Mouse (Mus musculus) CH12.LX (cell line): ENCODE measurements around the gene Ccl8. TPM values are rescaled to one million over a fixed set of nuclear protein-coding genes. Genes with fewer than 3 reads are reported as not detected.

Experiments used
- NELFE ChIP-seq: IDR thresholded peaks from 2 replicates; pipeline ENCODE4 v1.6.1; 2011; ENCODE audit warnings: low read depth, low read length, improper control_type of control experiment
- TCF12 ChIP-seq: IDR thresholded peaks from 2 replicates; pipeline ENCODE4 v1.6.1; 2014; ENCODE audit warnings: low read depth, mild to moderate bottlenecking, inconsistent platforms, low read length, improper control_type of control experiment
- polyA plus RNA-seq: library from polyadenylated mRNA; unstranded; fragments of >175 nt; gene quantifications from 2 replicates; pipeline ENCODE4 v1.2.1, GENCODE M21; 2012; ENCODE audit warnings: low read depth; ENCODE audit not compliant: insufficient read length
- total RNA-seq, 2 experiments: library from RNA; depleted of rRNA; stranded (reverse); fragments of 300-350 nt in 1 of 2; fragments of >200 nt in 1 of 2; gene quantifications; 2 replicates each; pipeline ENCODE4 v1.2.3; 2012 to 2014

The Ccl8 gene
- total and polyA plus RNA-seq, 3 experiments: not detected

DNA sequence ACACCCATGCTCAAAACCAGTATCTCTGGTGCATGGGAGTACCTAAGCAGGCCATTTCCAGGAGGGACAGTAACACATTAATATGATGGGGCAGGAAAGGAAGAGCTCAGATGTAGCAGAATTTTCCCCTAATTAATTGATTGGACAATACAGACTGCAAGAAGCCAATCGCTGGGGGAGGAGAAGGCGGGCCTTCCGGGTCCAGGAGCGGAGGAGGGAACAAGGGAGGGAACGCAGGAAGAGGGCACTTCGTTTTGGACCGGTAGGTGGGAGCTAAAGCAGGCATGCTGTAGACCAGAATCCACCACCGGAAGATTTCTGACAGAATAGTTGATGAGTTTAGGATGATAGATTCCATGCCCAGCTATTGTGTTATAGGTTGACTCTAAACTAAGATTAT is 48.3 kb downstream of the Ccl8 start (continued):
- TF ChIP-seq TCF12: peak; percentile 55; the same call in 1 of the 2 replicates
- TF ChIP-seq NELFE: peak; percentile 73

Other genes with a start within 250 kb of the Ccl8 start
- gene Asic2, start 146.7 kb upstream of the Ccl8 start, total RNA-seq (2012; rRNA removed): not detected in 2 replicates
- not detected in 2 replicates for gene Asic2, start 146.7 kb upstream of the Ccl8 start, total RNA-seq (2014; rRNA removed)
- not detected in 2 replicates for gene Asic2, start 146.7 kb upstream of the Ccl8 start, polyA plus RNA-seq
- gene Ccl2, start 79.6 kb upstream of the Ccl8 start, total RNA-seq (2012; rRNA removed): 0.21 and 0.63 TPM in 2 replicates
- gene Ccl2, start 79.6 kb upstream of the Ccl8 start, total RNA-seq (2014; rRNA removed): not detected in 2 replicates
- 0.49 TPM in 1 of 2 replicates, not detected in the other for gene Ccl2, start 79.6 kb upstream of the Ccl8 start, polyA plus RNA-seq
- gene Gm17268, start 76.6 kb upstream of the Ccl8 start, total RNA-seq (2012; rRNA removed): not detected in 2 replicates
- gene Gm17268, start 76.6 kb upstream of the Ccl8 start, total RNA-seq (2014; rRNA removed): not detected in 2 replicates
- not detected in 2 replicates for gene Gm17268, start 76.6 kb upstream of the Ccl8 start, polyA plus RNA-seq
- gene Ccl7, start 69.5 kb upstream of the Ccl8 start, total RNA-seq (2012; rRNA removed): 0.25 TPM in 1 of 2 replicates, not detected in the other
- not detected in 2 replicates for gene Ccl7, start 69.5 kb upstream of the Ccl8 start, total RNA-seq (2014; rRNA removed)
- gene Ccl7, start 69.5 kb upstream of the Ccl8 start, polyA plus RNA-seq: not detected in 2 replicates
- not detected in 2 replicates for gene Ccl11, start 57.4 kb upstream of the Ccl8 start, total RNA-seq (2012; rRNA removed)
- not detected in 2 replicates for gene Ccl11, start 57.4 kb upstream of the Ccl8 start, total RNA-seq (2014; rRNA removed)
- gene Ccl11, start 57.4 kb upstream of the Ccl8 start, polyA plus RNA-seq: not detected in 2 replicates
- not detected in 2 replicates for gene Ccl12, start 13.3 kb upstream of the Ccl8 start, total RNA-seq (2012; rRNA removed)
- not detected in 2 replicates for gene Ccl12, start 13.3 kb upstream of the Ccl8 start, total RNA-seq (2014; rRNA removed)
- gene Ccl12, start 13.3 kb upstream of the Ccl8 start, polyA plus RNA-seq: 0.51 and 0.53 TPM in 2 replicates
- 133 and 247 TPM in 2 replicates for gene Ccl1, start 190.5 kb downstream of the Ccl8 start, total RNA-seq (2012; rRNA removed)
- gene Ccl1, start 190.5 kb downstream of the Ccl8 start, total RNA-seq (2014; rRNA removed): 117 and 153 TPM in 2 replicates
- gene Ccl1, start 190.5 kb downstream of the Ccl8 start, polyA plus RNA-seq: 81.9 and 95.3 TPM in 2 replicates